Mouse (Mus musculus) E14TG2a.4 (cell line): ENCODE data around the gene Sptb.

ENCODE experiments used
- H3K27me3 ChIP-seq: 2 replicates; pipeline ENCODE4 v1.6.1; 2014; ENCODE audit warnings: low read length, control low read depth; ENCODE audit not compliant: insufficient read depth
- H3K36me3 ChIP-seq: 2 replicates; pipeline ENCODE4 v1.6.1; 2014; ENCODE audit warnings: low read length, control low read depth; ENCODE audit not compliant: insufficient read depth
- H3K4me1 ChIP-seq: replicated peaks from 2 replicates; pipeline ENCODE4 v1.6.1; 2014; ENCODE audit warnings: low read depth, low read length, control low read depth
- H3K4me3 ChIP-seq: replicated peaks from 2 replicates; pipeline ENCODE4 v1.5.1; 2014; ENCODE audit warnings: mild to moderate bottlenecking, low read length
- H3K9me3 ChIP-seq: 2 replicates; pipeline ENCODE4 v1.6.1; 2014; ENCODE audit warnings: low read length, control low read depth
- CTCF ChIP-seq: conservative IDR thresholded peaks from 2 replicates; pipeline ENCODE4 v1.5.1; 2014; ENCODE audit warnings: low read length
- NANOG ChIP-seq: IDR thresholded peaks from 2 replicates; pipeline ENCODE4 v1.6.1; 2014; ENCODE audit warnings: borderline replicate concordance, low read length, mixed read lengths
- POU5F1 ChIP-seq: IDR thresholded peaks from 2 replicates; pipeline ENCODE4 v1.6.1; 2014; ENCODE audit warnings: low read length, borderline replicate concordance

Gene Sptb

GRCm38 (mm10) chr12:76710351-76711100 is at the start of gene Sptb:
Sptb (minus strand) TSS chr12:76710547.
- Histone ChIP-seq H3K36me3 (no peaks in the 10 kb centered on the region), H3K4me3 (peak within 1 kb of the TSS; percentile 93), H3K4me1 (peaks cover 15% of the 10 kb centered on the region), H3K27me3 (peaks cover 55% of the 10 kb centered on the region), H3K9me3 (no peaks in the 10 kb centered on the region)
- TF ChIP-seq CTCF (no peak), POU5F1 (no peak), NANOG (no peak)

GRCm38 (mm10) chr12:76752652-76753318 is 42.4 kb upstream of the Sptb start:
- no peaks in the 10 kb centered on the region; the same call in 1 of the 2 replicates for H3K4me1 ChIP-seq

GRCm38 (mm10) chr12:76750866-76751459 is 40.6 kb upstream of the Sptb start:
- Histone ChIP-seq H3K4me1 (no peaks in the 10 kb centered on the region; the same call in 1 of the 2 replicates), H3K27me3 (no peaks in the 10 kb centered on the region), H3K36me3 (no peaks in the 10 kb centered on the region), H3K9me3 (peaks cover 36% of the 10 kb centered on the region), H3K4me3 (no peak overlapping the region)
- TF ChIP-seq NANOG = no peak
- TF ChIP-seq POU5F1 = no peak
- TF ChIP-seq CTCF = no peak

More at GRCm38 (mm10) chr12:76752652-76753318, 42.4 kb upstream of the Sptb start:
- Histone ChIP-seq H3K9me3 (peaks cover 36% of the 10 kb centered on the region), H3K36me3 (no peaks in the 10 kb centered on the region), H3K4me3 (no peak overlapping the region), H3K27me3 (no peaks in the 10 kb centered on the region)
- TF ChIP-seq POU5F1 = no peak
- peak; percentile 44 for TF ChIP-seq CTCF
- TF ChIP-seq NANOG = no peak

- peaks cover 21% of the 10 kb centered on the region for H3K9me3 ChIP-seq
- 0 out of 2 replicates have a peak, but pooled peaks cover 7% of the 10 kb centered on the region for H3K27me3 ChIP-seq
- no peaks in the 10 kb centered on the region for H3K36me3 ChIP-seq
- TF ChIP-seq NANOG = no peak
- no peak for TF ChIP-seq CTCF
- no peak for TF ChIP-seq POU5F1
- no peak overlapping the region for H3K4me3 ChIP-seq
- no peaks in the 10 kb centered on the region for H3K4me1 ChIP-seq
Observed at GRCm38 (mm10) chr12:76727955-76728354, 17.6 kb upstream of the Sptb start.

- 0 out of 2 replicates have a peak, but pooled peaks cover 4% of the 10 kb centered on the region for H3K27me3 ChIP-seq
- TF ChIP-seq POU5F1 = no peak
- TF ChIP-seq CTCF = no peak
- no peak for TF ChIP-seq NANOG
- no peaks in the 10 kb centered on the region for H3K36me3 ChIP-seq
- H3K4me3 ChIP-seq = no peak overlapping the region
- no peaks in the 10 kb centered on the region for H3K4me1 ChIP-seq
- H3K9me3 ChIP-seq = peaks cover 12% of the 10 kb centered on the region
Observed at GRCm38 (mm10) chr12:76722026-76722425, 11.7 kb upstream of the Sptb start.

- no peak for TF ChIP-seq CTCF
- no peak for TF ChIP-seq NANOG
- no peak for TF ChIP-seq POU5F1
- no peaks in the 10 kb centered on the region for H3K4me1 ChIP-seq
- H3K36me3 ChIP-seq = no peaks in the 10 kb centered on the region
- H3K9me3 ChIP-seq = peaks cover 5% of the 10 kb centered on the region; the same call in 1 of the 2 replicates
- H3K4me3 ChIP-seq = no peak overlapping the region
- H3K27me3 ChIP-seq = 0 out of 2 replicates have a peak, but pooled peaks cover 4% of the 10 kb centered on the region
Observed at GRCm38 (mm10) chr12:76720572-76720971, 10.2 kb upstream of the Sptb start.

- no peaks in the 10 kb centered on the region for H3K4me1 ChIP-seq
- H3K27me3 ChIP-seq = 0 out of 2 replicates have a peak, but pooled peaks cover 4% of the 10 kb centered on the region
- H3K9me3 ChIP-seq = no peaks in the 10 kb centered on the region
- no peak for TF ChIP-seq POU5F1
- no peak for TF ChIP-seq CTCF
- TF ChIP-seq NANOG = no peak
- no peaks in the 10 kb centered on the region for H3K36me3 ChIP-seq
- no peak overlapping the region for H3K4me3 ChIP-seq
Observed at GRCm38 (mm10) chr12:76718384-76718783, 8.0 kb upstream of the Sptb start.

GRCm38 (mm10) chr12:76709795-76710350 is 474 bp downstream of the Sptb start:
- Histone ChIP-seq H3K4me3 (peak overlapping the region; percentile 93), H3K9me3 (no peaks in the 10 kb centered on the region), H3K36me3 (no peaks in the 10 kb centered on the region), H3K4me1 (peaks cover 15% of the 10 kb centered on the region), H3K27me3 (peaks cover 56% of the 10 kb centered on the region)
- no peak for TF ChIP-seq POU5F1
- no peak for TF ChIP-seq NANOG
- TF ChIP-seq CTCF = no peak
